Mouse (Mus musculus) heart, embryonic 12.5 days (tissue): ENCODE data around the gene Bbx. TPM values are rescaled to one million over a fixed set of nuclear protein-coding genes. Genes with fewer than 3 reads are reported as not detected.

Source experiments
- ATAC-seq: fragments of 200-750 bp; cut with Nextera tagmentation; 2 replicates; pipeline ENCODE4 v1.8.0; 2017; ENCODE audit warnings: moderate TSS enrichment, moderate library complexity; ENCODE audit not compliant: insufficient number of reproducible peaks, low FRiP score
- H3K27ac ChIP-seq: fragments of 300-500 bp; sonication (generic); 2 replicates; pipeline ENCODE4 v1.5.1; 2016; ENCODE audit warnings: mild to moderate bottlenecking, moderate library complexity; ENCODE audit not compliant: poor library complexity, severe bottlenecking
- H3K27me3 ChIP-seq: fragments of 300-500 bp; sonication (generic); replicated peaks from 2 replicates; pipeline ENCODE4 v1.6.1; 2016; ENCODE audit warnings: mild to moderate bottlenecking, moderate library complexity
- H3K36me3 ChIP-seq: fragments of 300-500 bp; sonication (generic); 2 replicates; pipeline ENCODE4 v1.6.1; 2016; ENCODE audit warnings: mild to moderate bottlenecking, moderate library complexity
- H3K4me1 ChIP-seq: fragments of 300-500 bp; sonication (generic); replicated peaks from 2 replicates; pipeline ENCODE4 v1.6.1; 2016; ENCODE audit warnings: mild to moderate bottlenecking
- H3K4me2 ChIP-seq: fragments of 300-500 bp; sonication (generic); 2 replicates; pipeline ENCODE4 v1.6.1; 2016; ENCODE audit warnings: mild to moderate bottlenecking, moderate library complexity
- H3K4me3 ChIP-seq: fragments of 300-500 bp; sonication (generic); 2 replicates; pipeline ENCODE4 v1.5.1; 2016; ENCODE audit warnings: mild to moderate bottlenecking
- H3K9ac ChIP-seq: fragments of 300-500 bp; sonication (generic); 2 replicates; pipeline ENCODE4 v1.6.1; 2016; ENCODE audit warnings: mild to moderate bottlenecking, moderate library complexity
- H3K9me3 ChIP-seq: fragments of 300-500 bp; sonication (generic); replicated peaks from 2 replicates; pipeline ENCODE4 v1.6.1; 2016; ENCODE audit warnings: mild to moderate bottlenecking, moderate library complexity
- WGBS: fragments of 180-500 bp; shearing (Covaris S2); methylation state at CpG from one replicate; pipeline ENCODE4 v1.1.7; 2016; 5-methylcytosine and 5-hydroxymethylcytosine counted together
- polyA plus RNA-seq: library from polyadenylated mRNA; unstranded; fragments of >200 nt; fragmentation: Nextera tagmentation; extraction: Ambion mirVana; gene quantifications from 2 replicates; pipeline ENCODE4 v1.2.1, GENCODE M21; 2016

The Bbx gene
- polyA plus RNA-seq, 1 experiment from 2014 or later: 37.7 TPM

DNA sequence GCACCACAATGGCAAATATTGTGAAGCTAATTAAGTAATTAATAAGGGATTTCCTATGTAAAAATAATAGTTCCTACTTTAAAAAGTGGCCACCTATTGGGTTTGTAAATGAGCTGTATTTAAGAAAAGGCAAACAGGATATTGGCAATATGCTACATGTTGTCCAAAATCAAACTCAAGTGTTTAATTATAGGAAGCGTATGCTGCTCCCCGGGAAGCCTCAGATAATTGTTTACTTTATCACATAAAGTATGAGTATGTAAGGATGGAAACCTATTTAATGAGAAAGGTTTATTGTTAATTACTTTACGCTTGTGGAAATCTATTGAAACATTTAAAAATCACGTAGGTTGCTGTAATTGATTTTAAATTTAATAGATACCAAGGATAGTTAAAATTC is 159.4 kb downstream of the Bbx start:
- H3K9ac ChIP-seq: no peak overlapping the region
- WGBS: 89% methylated on average over 4 of the region's 4 CpGs
- H3K36me3 ChIP-seq: peaks cover 10% of the 10 kb centered on the region
- H3K4me2 ChIP-seq: no peak overlapping the region
- H3K4me3 ChIP-seq: no peak overlapping the region
- no peak overlapping the region for H3K27ac ChIP-seq
- H3K9me3 ChIP-seq: no peaks in the 10 kb centered on the region
- H3K4me1 ChIP-seq: no peaks in the 10 kb centered on the region
- H3K27me3 ChIP-seq: no peaks in the 10 kb centered on the region
- ATAC-seq: no peak

DNA sequence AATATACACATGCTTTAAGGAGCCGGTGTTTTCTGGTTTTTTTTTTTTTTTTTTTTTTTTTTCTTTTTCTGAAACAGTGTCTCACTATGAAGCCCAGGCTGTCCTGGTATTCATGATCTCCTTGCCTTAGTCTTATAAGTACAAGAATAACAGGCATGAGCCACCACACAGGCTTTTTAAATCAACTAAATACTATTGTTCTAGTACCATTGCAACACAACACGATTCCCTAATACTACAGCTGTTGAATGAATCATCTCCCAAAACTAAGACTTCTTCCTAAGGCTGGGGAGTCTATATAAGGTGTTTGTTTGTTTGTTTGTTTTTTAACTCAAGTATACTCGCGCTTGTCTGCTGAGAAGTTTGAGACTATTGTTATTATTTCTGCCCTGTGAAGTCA is 169.5 kb downstream of the Bbx start:
- Histone ChIP-seq H3K27me3 (no peaks in the 10 kb centered on the region), H3K36me3 (peaks cover 14% of the 10 kb centered on the region), H3K4me1 (no peaks in the 10 kb centered on the region), H3K4me3 (no peak overlapping the region), H3K9me3 (no peaks in the 10 kb centered on the region), H3K4me2 (no peak overlapping the region), H3K27ac (no peak overlapping the region), H3K9ac (no peak overlapping the region)
- WGBS: 86% methylated on average over 4 of the region's 4 CpGs
- ATAC-seq: no peak

DNA sequence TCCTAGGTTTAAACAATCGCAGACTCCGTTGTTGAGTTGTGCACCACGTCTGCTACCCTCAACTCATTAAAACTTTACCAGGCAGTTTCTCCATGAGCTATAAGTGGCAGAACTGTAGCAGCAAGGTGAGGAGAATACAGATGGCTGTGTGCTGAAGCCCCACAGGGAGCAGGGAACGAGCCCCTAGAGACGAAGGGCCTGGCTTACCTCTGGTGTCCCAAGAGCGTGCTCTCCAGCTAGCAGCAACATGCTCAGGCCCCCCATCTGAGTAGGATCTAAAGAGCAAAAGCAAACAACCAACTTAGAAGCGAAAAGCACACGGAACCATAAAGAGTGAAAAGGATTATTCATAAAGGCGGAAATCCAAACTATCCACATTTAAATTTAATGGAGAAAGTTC is 170.0 kb downstream of the Bbx start:
- ATAC-seq: no peak
- Histone ChIP-seq H3K9ac (no peak overlapping the region), H3K36me3 (peaks cover 14% of the 10 kb centered on the region), H3K4me2 (no peak overlapping the region), H3K4me3 (no peak overlapping the region), H3K4me1 (no peaks in the 10 kb centered on the region), H3K27ac (no peak overlapping the region), H3K27me3 (no peaks in the 10 kb centered on the region), H3K9me3 (no peaks in the 10 kb centered on the region)
- 89% methylated on average over 9 of the region's 9 CpGs for WGBS

GRCm38 (mm10) chr16:50261741-50262140 is 170.4 kb downstream of the Bbx start:
- Histone ChIP-seq H3K9me3 (no peaks in the 10 kb centered on the region), H3K4me1 (no peaks in the 10 kb centered on the region), H3K27ac (no peak overlapping the region), H3K4me2 (no peak overlapping the region), H3K4me3 (no peak overlapping the region), H3K36me3 (peaks cover 14% of the 10 kb centered on the region), H3K9ac (no peak overlapping the region), H3K27me3 (no peaks in the 10 kb centered on the region)
- ATAC-seq: no peak

- 60% methylated on average over 5 of the region's 5 CpGs for WGBS
- Histone ChIP-seq H3K4me2 (no peak overlapping the region), H3K27me3 (no peaks in the 10 kb centered on the region), H3K9ac (no peak overlapping the region), H3K4me1 (peaks cover 7% of the 10 kb centered on the region; the same call in 1 of the 2 replicates), H3K36me3 (no peaks in the 10 kb centered on the region), H3K9me3 (no peaks in the 10 kb centered on the region), H3K4me3 (no peak overlapping the region), H3K27ac (no peak overlapping the region)
- ATAC-seq: no peak
Measured at GRCm38 (mm10) chr16:50254522-50255159, 177.5 kb downstream of the Bbx start.

GRCm38 (mm10) chr16:50251417-50251975 is 180.7 kb downstream of the Bbx start:
- H3K4me1 ChIP-seq: peaks cover 7% of the 10 kb centered on the region; the same call in 1 of the 2 replicates
- no peak overlapping the region for H3K27ac ChIP-seq
- no peak for ATAC-seq
- no peak overlapping the region for H3K9ac ChIP-seq
- H3K36me3 ChIP-seq: peaks cover 3% of the 10 kb centered on the region; the same call in 1 of the 2 replicates
- no peaks in the 10 kb centered on the region for H3K27me3 ChIP-seq
- H3K9me3 ChIP-seq: no peaks in the 10 kb centered on the region
- 64% methylated on average over 6 of the region's 6 CpGs for WGBS
- H3K4me3 ChIP-seq: no peak overlapping the region
- H3K4me2 ChIP-seq: no peak overlapping the region

DNA sequence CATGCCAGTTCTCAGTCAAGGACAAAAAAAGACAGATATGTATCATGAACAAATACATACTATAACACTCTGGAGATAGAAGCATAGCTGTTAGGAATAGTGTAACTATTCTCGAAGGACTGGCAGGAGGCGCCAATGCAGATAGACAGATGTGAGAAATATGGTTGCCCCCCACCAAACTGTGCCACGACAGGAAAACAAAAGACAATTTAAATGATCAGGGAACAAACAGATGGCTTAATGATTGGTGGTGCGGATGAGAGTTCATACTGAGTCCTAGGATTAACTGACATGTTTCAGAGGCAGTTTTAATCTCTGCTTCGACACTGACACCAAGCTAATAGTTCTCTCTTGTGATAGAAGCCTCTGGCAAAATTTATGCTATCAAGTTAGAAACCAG is 181.7 kb downstream of the Bbx start:
- Histone ChIP-seq H3K9me3 (no peaks in the 10 kb centered on the region), H3K36me3 (peaks cover 3% of the 10 kb centered on the region; the same call in 1 of the 2 replicates), H3K4me3 (no peak overlapping the region), H3K4me2 (no peak overlapping the region), H3K27ac (no peak overlapping the region), H3K27me3 (no peaks in the 10 kb centered on the region), H3K9ac (no peak overlapping the region), H3K4me1 (peaks cover 7% of the 10 kb centered on the region; the same call in 1 of the 2 replicates)
- WGBS: 87% methylated on average over 5 of the region's 5 CpGs
- ATAC-seq: no peak

GRCm38 (mm10) chr16:50249036-50249435 is 183.2 kb downstream of the Bbx start:
- Histone ChIP-seq H3K27ac (no peak overlapping the region), H3K4me3 (no peak overlapping the region), H3K9me3 (no peaks in the 10 kb centered on the region), H3K27me3 (no peaks in the 10 kb centered on the region), H3K4me1 (peaks cover 7% of the 10 kb centered on the region; the same call in 1 of the 2 replicates), H3K36me3 (peaks cover 3% of the 10 kb centered on the region; the same call in 1 of the 2 replicates), H3K4me2 (no peak overlapping the region), H3K9ac (no peak overlapping the region)
- 82% methylated on average over 3 of the region's 3 CpGs for WGBS
- ATAC-seq: no peak

- H3K27me3 ChIP-seq: no peaks in the 10 kb centered on the region
- H3K4me3 ChIP-seq: no peak overlapping the region
- 73% methylated on average over 4 of the region's 4 CpGs for WGBS
- H3K4me2 ChIP-seq: no peak overlapping the region
- H3K9me3 ChIP-seq: no peaks in the 10 kb centered on the region
- H3K9ac ChIP-seq: no peak overlapping the region
- no peak for ATAC-seq
- H3K4me1 ChIP-seq: no peaks in the 10 kb centered on the region
- H3K27ac ChIP-seq: no peak overlapping the region
- H3K36me3 ChIP-seq: peaks cover 9% of the 10 kb centered on the region
Measured at GRCm38 (mm10) chr16:50242444-50242843, 189.7 kb downstream of the Bbx start.

DNA sequence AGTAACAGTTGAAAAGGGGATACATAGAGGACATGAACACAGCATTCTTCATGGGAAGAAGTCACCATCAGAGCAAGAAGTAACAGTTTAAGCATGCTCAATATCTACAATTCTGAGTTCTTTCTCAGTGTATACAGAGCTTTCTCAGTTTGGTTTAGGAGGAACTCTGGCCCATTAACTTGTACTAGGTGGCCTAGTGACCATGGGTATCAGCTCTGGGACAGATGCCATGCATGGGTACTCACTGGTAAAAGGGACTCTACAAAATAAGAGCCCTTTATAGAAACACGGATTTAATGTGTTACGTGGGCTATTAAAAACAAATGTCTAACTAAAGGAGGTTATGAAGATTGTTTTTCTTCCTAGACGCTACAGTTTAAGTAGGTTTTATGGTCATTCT is 190.6 kb downstream of the Bbx start:
- Histone ChIP-seq H3K4me1 (no peaks in the 10 kb centered on the region), H3K9me3 (no peaks in the 10 kb centered on the region), H3K4me2 (no peak overlapping the region), H3K27me3 (no peaks in the 10 kb centered on the region), H3K36me3 (peaks cover 9% of the 10 kb centered on the region), H3K9ac (no peak overlapping the region), H3K27ac (no peak overlapping the region), H3K4me3 (no peak overlapping the region)
- ATAC-seq: no peak
- WGBS: 90% methylated on average over 3 of the region's 3 CpGs

DNA sequence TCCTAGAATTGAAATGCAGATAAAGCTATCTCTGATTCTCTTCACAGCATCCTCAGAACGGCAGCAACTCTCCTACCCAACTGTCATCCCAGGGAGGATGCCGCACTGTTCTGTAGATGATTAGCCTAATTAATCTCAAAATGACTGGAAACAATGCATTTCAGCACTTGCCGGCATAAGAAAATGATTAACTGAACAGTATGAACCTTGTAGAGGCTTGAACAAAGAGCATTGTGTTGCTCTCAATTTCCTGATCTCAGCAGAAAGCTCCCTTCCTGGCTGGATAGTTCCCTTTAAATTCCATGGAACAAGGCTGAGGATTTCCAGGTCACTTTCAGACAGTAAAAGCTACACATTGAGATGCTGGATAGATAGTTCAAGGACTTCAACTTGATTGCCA is 197.0 kb downstream of the Bbx start:
- 64% methylated on average over 3 of the region's 3 CpGs for WGBS
- no peaks in the 10 kb centered on the region for H3K27me3 ChIP-seq

DNA sequence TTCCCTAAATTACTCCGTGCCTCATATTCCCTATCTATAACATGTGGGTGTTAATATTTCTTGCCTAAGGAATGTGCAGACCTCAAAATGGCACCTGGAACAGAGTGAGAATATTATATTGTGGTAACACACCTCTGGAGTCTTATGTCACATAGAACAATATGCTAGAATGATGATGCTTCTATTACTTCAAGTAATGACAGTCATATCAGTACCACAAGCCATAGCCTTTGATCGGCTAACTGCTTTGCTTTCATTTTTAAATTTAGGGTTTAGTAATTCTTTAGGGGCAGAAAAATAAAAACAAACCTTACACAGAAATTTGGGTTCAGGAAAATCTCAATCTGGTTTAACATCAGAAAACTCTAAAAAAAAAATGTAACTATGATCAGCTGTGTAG is 201.6 kb downstream of the Bbx start:
- Histone ChIP-seq H3K27me3 (no peaks in the 10 kb centered on the region), H3K27ac (no peak overlapping the region), H3K36me3 (peaks cover 7% of the 10 kb centered on the region; the same call in 1 of the 2 replicates), H3K4me3 (no peak overlapping the region), H3K9me3 (no peaks in the 10 kb centered on the region), H3K9ac (no peak overlapping the region), H3K4me1 (no peaks in the 10 kb centered on the region; the same call in 1 of the 2 replicates), H3K4me2 (no peak overlapping the region)
- WGBS: 86% methylated on average over 2 of the region's 2 CpGs
- ATAC-seq: no peak

More for the DNA sequence above, 197.0 kb downstream of the Bbx start:
- Histone ChIP-seq H3K4me3 (no peak overlapping the region), H3K9me3 (no peaks in the 10 kb centered on the region), H3K4me1 (no peaks in the 10 kb centered on the region), H3K36me3 (peaks cover 12% of the 10 kb centered on the region), H3K4me2 (no peak overlapping the region), H3K9ac (no peak overlapping the region), H3K27ac (no peak overlapping the region)
- ATAC-seq: no peak
